Mouse (Mus musculus): ENCODE data around the gene Fgfr2.

Fgfr2 gene

GRCm38 (mm10) chr7:132816528-132816927 lies 306.6 kb downstream of the Fgfr2 start:
- DNase-seq (ENCODE audit: low spot score): no peak

DNA sequence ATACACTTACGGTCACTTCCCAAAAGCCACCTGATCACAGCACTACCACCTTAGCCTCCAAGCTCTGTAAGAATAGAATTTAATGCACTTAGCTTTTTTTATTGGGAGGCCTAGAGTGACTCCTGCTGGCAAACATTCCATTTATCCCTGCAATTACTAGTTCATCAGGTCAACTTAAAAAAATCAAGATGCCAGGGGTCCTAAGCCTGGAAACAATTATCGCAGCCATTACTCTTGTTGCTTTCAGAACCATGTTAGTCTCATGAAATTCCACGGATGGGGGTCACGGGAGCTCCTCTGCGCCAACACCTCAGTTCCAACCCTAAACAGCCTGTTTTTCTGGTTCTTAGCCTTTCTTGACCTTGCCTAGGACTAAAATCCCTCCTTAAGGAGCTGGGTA lies 308.1 kb downstream of the Fgfr2 start:
- peak; percentile 2 for DNase-seq (ENCODE audit: low spot score)

GRCm38 (mm10) chr7:132814089-132814450 lies 309.1 kb downstream of the Fgfr2 start:
- peak; percentile 46 for DNase-seq (ENCODE audit: low spot score)

- peak; percentile 67 for DNase-seq (ENCODE audit: low spot score)
These were observed 309.6 kb downstream of the Fgfr2 start, which contains the start of gene Fam53b for GRCm38 (mm10) chr7:132813416-132814088. Fam53b (minus strand) TSS chr7:132813886.

DNA sequence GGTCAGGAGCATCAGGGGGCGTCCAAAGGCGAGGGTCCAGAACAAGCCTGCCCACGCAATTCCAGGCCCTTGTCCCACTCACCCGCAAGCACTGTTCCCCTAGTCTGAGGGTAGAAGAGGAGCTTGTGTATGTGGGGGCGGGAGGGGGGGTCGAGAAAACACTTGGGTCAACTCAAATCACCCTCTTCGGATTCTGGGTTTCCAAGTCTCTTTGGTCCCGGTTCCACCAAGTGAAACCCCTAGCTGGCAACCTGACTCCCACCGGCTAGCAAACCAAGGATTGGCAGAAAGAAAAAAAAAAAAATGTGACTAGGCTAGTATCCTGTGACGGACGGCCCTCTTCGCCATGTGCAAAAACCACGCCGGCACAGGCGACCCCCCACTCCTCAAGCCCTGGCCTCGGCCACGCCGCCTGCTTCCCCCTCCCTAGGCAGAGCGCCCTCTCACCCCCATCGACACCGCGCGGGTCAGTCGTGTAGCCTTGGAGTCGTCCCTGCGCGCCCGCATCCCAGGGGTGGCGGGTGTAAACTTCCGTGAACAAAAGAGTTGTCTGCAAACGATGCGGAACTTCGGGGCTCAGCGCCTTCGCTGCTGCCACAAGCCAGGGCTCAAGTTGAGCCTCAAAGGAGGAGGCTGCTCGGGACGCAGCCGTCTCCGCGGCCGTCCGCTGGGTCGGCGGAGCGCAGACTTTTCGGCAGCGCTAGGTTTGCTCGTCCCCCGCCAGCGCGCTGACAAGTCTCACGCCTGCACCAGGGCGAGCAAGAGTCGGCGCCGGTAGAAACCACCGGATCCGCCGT lies 310.3 kb downstream of the Fgfr2 start:
- peak; percentile 50 for DNase-seq (ENCODE audit: low spot score)

DNA sequence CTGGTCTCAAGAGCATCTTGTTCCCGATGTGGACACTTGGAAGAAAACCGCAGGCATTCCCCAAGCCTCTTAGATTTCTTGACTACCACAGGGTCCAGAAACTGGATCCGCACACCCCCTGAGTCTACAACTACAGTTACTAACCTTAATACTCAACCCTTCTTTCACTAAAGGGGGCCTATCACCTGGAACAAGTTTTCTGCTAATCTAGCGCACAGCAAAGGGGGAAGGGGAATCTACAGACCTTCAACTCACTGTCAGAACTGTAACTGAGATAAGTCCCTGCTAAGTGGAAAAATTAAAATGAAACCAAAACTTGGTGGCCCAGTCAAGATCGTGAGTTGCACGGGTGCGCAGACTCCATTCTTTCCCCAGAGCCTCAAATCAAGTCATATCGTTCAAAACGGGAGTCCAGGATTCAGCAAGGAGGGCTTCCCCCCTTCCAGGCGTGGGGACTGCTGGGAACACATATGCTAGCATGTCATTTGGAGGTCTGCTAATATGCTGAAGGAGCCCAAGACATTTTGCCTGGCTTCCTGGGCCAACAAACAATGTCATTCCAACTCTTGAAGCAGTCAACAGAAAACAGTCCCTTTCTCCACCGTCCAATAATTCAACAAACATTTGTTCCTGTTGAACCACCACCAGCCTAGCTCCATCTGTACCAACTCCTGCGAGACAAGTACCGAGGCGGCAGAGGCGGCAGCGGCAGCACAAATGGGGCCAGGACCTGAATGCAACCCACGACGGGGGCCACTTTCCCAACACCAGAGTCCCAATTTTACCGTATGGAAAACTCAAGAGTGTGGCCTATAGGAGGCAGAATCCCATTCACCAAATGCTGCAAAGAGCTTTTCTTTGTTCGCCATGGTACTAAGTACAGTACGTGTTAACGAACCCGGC lies 311.2 kb downstream of the Fgfr2 start:
- peak; percentile 16 for DNase-seq (ENCODE audit: low spot score)

- peak; percentile 92 for DNase-seq (ENCODE audit: low spot score)
These were observed 312.3 kb downstream of the Fgfr2 start for GRCm38 (mm10) chr7:132810879-132811278.

- peak; percentile 38 for DNase-seq (ENCODE audit: low spot score)
These were observed 312.8 kb downstream of the Fgfr2 start for GRCm38 (mm10) chr7:132810368-132810767.

- no peak for DNase-seq (ENCODE audit: low spot score)
These were observed 313.4 kb downstream of the Fgfr2 start for GRCm38 (mm10) chr7:132809721-132810120.

- DNase-seq (ENCODE audit: low spot score): no peak
These were observed 314.1 kb downstream of the Fgfr2 start for GRCm38 (mm10) chr7:132808841-132809682.

DNA sequence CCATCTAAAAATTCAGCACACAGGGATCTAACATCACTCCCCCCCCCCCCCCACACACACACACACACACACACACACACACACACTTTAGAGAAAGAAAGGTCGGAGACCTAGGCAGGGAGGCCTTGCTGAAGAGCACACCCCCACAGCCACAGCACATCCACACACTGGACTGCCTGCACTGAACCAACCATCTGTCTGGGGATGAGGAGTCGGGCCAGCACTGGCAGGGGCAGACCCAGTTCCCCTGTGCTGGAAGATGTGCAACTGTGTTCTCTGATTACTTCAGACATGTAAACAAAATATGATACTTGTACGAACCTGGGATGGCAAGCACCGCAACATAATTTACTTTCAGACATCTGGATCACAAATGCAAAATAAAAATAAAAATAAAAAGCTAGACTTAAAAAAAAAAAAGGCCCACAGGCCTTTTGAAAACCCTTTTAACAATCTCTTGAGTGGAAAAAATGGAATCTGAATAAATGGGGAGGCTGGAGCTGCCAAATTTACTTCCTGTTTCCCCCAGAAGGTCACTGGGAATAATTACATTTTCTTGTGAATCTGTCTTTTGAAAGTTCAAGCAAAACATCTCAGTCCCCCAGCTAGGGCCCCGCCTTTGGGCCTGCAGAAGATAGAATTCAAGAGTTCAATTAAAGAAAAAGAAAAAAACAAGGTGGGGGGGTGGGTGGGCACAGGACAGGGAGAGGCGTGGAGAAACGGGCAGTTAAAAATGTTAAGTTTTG lies 314.9 kb downstream of the Fgfr2 start:
- DNase-seq (ENCODE audit: low spot score): no peak

DNA sequence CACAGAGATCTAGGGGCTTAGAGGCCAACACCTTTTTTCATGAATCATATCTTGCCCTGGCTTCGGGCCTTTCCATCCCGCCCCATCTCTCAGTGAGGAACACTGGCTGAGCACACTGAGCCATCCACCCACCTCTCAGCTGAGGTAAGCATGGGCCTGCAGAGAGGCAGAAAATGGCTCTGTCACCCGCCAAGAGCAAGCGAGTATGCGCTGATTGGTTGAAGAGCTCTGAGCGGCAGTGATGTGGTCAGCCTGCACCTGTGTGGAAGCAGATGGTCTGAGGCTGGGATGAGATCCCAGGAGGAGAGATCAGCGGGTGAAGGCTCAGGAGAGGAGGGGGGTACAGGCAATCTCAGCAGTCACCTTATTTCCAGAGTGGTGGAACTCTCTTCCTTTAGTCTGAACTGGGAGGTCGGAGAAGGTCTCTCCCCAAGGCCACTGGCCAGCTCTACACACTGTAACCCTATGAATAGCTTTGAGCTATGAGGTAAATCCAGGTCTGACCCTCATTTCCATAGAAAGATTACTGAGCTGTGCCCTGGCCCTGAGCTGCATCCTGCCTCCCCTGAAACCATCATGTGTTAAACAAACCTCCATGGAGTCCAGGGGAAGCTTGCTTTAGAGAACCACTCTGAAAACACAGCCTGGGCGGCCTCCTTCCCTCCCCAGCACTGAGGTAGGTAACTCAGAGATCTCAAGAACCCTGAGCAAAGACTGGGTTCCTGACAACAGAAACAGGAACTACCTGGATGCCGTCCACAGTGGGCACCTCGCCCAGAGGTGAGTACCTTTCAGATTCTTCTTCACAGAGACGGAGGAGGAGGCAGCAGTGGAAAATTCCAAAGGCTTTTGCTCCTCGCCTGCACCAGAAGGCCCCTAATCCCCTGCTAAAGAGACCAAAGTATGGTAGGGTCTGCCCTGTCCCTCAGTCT lies 316.0 kb downstream of the Fgfr2 start:
- DNase-seq (ENCODE audit: low spot score): peak; percentile 67

DNA sequence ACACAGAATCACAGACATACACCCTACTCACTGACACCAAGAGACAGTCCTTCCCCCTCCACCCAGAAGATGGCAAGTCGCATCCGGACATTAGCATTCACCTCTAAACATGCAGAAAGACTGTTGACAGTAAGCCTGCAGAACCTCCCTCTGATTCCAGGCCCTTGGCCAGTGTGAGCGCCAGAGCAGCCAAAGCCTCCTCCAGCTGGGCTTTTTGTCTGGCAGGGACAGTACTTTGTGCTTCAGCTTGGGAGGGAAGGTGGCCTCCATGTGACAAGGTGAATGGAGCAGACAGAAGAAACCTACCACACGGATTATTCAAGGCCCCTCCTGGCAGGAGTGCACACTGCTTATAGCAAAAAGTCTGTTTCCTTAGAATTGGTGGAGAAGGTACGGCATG lies 316.9 kb downstream of the Fgfr2 start:
- DNase-seq (ENCODE audit: low spot score): peak; percentile 52

DNA sequence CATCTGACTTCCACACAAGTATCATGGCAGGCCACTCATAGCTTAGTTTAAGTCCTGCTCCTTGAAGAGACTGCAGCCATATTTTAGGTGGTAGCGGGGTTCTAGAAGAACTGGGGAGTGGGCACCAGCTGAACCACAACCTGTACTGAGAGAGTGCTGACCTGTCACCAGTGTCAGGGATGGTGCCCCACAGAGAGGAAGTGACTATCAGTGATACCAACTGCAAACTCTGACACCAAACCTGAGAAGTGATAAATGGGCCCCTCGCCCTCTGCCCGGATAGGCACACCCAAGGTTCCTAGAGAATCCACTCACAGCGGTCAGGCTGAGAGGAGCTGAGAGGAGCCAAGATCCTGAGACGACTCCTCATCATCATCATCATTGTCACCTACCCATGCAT lies 318.2 kb downstream of the Fgfr2 start:
- no peak for DNase-seq (ENCODE audit: low spot score)

DNA sequence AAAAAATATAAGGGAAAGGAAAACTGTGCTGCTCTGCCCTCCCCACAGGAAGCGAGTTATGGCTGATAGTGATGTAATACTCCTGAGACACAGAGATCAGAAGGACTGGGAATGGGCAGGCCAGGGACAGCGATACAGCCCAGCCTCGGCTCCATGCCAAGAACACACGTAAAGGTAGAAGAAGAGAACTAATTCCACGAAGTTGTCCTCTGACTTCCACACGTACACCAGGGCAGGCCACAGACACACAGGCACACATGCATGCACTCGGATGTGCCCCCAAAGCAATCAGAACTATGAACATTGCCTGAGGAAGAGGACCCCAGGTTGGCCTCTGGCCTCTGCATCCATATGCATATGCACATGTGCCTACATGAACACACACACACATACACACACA lies 318.7 kb downstream of the Fgfr2 start:
- DNase-seq (ENCODE audit: low spot score): no peak

DNA sequence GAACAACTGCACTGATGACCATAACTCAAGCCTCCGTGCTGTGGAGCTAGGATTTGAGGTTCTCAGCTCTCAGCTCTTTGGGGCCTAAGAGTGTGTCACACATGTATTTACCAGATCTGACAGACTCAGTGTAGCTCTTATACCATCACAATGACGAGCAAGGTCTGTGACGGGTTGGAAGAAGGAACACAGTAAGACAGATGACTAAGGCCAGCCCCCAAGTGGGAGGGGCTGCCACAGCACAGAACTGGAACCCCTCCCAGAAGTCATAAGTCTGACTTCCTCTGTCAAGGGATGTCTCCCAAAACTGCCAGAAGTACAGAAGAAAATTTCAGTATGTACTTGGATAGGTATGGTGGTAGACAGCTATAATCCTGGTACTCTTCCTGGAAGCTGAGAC lies 319.2 kb downstream of the Fgfr2 start:
- DNase-seq (ENCODE audit: low spot score): no peak

DNA sequence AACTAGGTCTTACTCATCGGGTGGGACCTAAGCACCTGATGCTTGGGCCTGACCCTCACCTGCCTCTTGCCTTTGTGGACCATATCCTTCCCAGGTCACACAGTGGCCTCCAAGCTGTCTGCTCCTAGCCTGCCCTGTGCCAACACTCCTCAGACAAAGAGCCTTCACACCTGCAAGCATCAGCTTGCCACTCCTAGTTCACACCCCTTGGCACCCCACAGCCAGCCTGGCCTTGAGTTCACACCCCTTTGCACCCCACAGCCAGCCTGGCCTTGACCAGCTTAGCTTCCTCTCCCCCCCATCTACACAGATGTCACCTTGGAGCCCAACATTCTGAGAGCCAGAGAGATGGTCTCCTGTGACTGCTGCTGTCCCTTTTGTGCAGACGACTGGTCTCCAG lies 319.8 kb downstream of the Fgfr2 start:
- DNase-seq (ENCODE audit: low spot score): no peak

DNA sequence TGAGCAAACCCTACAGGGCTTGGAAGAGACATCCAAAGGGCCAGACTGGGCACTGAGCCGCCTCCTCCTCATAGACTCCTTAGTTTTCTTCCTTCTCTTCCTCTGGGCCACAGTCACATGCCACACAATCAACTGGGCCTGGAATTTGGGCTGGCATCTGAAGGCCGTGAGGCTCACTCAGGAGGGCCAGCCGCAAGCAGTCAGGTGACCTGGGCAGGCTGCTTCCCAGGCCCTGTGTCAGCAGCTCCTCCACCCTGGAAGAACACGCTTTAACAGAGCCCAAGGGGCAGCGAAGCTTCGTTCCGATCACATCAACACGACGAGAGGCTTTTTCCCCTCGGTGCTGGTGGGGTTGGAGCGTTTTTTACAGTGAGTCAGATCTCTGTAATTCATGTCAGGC lies 320.5 kb downstream of the Fgfr2 start:
- DNase-seq (ENCODE audit: low spot score): no peak

GRCm38 (mm10) chr7:132802066-132802465 lies 321.1 kb downstream of the Fgfr2 start:
- DNase-seq (ENCODE audit: low spot score): no peak

DNA sequence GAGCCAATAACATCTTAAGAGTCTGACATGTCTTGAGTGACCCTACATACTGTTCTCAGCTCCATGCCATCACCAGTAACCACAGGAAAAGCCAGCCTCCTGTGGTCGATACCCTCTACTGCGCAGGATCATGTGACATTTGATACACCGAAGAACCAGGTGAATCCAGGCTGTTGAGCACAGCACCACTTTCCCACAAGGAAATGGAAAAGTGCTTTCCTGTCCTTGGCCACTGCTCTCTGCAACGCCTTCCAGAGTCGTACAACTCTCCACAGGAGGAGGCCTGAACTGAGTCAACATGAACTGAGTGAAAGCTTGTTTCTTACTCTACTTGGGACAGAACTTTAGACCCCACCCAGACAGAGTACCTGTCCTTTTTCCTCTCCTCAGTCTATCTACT lies 321.6 kb downstream of the Fgfr2 start:
- DNase-seq (ENCODE audit: low spot score): no peak

Measured in urinary bladder, postnatal 14 days (tissue).